In the genomic region with DNA sequence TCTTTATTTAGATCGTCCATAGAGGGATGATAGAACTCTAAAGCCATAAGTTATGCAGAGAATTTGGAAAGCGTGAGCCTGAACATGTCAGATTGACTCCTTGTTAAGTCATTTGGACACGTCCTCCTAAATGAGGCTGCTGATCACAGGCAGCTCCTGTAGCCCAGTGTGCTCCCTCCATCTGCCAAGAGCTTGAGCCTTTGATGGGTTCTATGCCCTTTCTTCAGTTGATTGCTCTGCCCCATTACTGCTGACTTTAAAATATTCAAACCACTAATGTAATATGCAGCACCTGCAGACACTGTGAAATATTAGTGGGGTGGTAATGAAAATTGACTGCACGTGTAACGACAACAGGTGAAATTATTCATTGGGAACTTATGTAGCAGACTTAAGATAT, we compare ENCODE assay signal across 22 mouse cellular contexts.
A peak's percentile ranks its signal among the peaks of the same experiment; 100 is the strongest.
DNase-seq lines count a peak whose midpoint lies in the region; ATAC-seq lines count a peak whose summit lies in the region.
"Had no signal": no experiment of that assay in that cellular context is flagged by ENCODE, and none has a peak within 500 bp of the region (broad histone marks: within the 10 kb centered on the region; RNA-seq: fewer than 3 reads in every experiment).

No protein-coding gene starts in this region.

- peak; percentile 5 to 22 for DNase-seq in cerebellum, postnatal 10 days
- no peak for DNase-seq in cerebellum, adult 11-12 months
- no peak for DNase-seq in midbrain, embryonic 11.5 days (ENCODE audit: low spot score, missing footprints)
- DNase-seq in midbrain, embryonic 14.5 days = no peak
- no peak for DNase-seq in heart, adult 18-20 months
- DNase-seq in heart, postnatal 4 days = no peak
- DNase-seq: adrenal gland, adult 8-10 months; B cell, adult 2 months; cerebellum, adult 18-20 months; cerebellum, adult 9-11 months; gastrocnemius, adult 2 months; gastrocnemius, postnatal 25 days; heart, postnatal 36 days had no signal

- H3K9me3 ChIP-seq in midbrain, embryonic 12.5 days = no peaks in the 10 kb centered on the region
- H3K9me3 ChIP-seq in midbrain, embryonic 11.5 days (ENCODE audit: control insufficient read depth, low read length) = no peaks in the 10 kb centered on the region
- no peaks in the 10 kb centered on the region for H3K9me3 ChIP-seq in midbrain, embryonic 14.5 days (ENCODE audit: control insufficient read depth, low read length)
- H3K9me3 ChIP-seq: embryonic facial prominence, embryonic 15.5 days; forebrain, embryonic 10.5 days; G1E; heart, embryonic 13.5 days had no signal

- H3K4me2 ChIP-seq in midbrain, embryonic 12.5 days (replicated peaks) = no peak overlapping the region
- H3K4me2 ChIP-seq in midbrain, embryonic 11.5 days = no peak overlapping the region
- no peak overlapping the region for H3K4me2 ChIP-seq in midbrain, embryonic 14.5 days (ENCODE audit: low read length)
- H3K4me2 ChIP-seq: embryonic facial prominence, embryonic 15.5 days; heart, embryonic 13.5 days; hindbrain, embryonic 14.5 days had no signal

- no peaks in the 10 kb centered on the region for H3K27me3 ChIP-seq in midbrain, embryonic 12.5 days
- H3K27me3 ChIP-seq in midbrain, embryonic 11.5 days (ENCODE audit: control insufficient read depth, insufficient read depth, low read length) = no peaks in the 10 kb centered on the region
- no peaks in the 10 kb centered on the region for H3K27me3 ChIP-seq in midbrain, embryonic 14.5 days (ENCODE audit: control insufficient read depth, insufficient read depth, low read length)
- H3K27me3 ChIP-seq: embryonic facial prominence, embryonic 15.5 days; heart, embryonic 13.5 days had no signal

- no peak overlapping the region for H3K27ac ChIP-seq in midbrain, embryonic 12.5 days (replicated peaks)
- no peak overlapping the region for H3K27ac ChIP-seq in midbrain, embryonic 11.5 days (ENCODE audit: low read depth, low read length)
- H3K27ac ChIP-seq in midbrain, embryonic 14.5 days (replicated peaks; ENCODE audit: low read depth, low read length) = no peak overlapping the region
- H3K27ac ChIP-seq: embryonic facial prominence, embryonic 15.5 days; forebrain, embryonic 10.5 days; gastrocnemius, adult 2 months; heart, embryonic 13.5 days; hindbrain, embryonic 14.5 days had no signal

- H3K9ac ChIP-seq in midbrain, embryonic 12.5 days (replicated peaks) = no peak overlapping the region
- H3K9ac ChIP-seq in midbrain, embryonic 11.5 days (ENCODE audit: low read length) = no peak overlapping the region
- H3K9ac ChIP-seq in midbrain, embryonic 14.5 days (replicated peaks; ENCODE audit: low read length) = no peak overlapping the region
- H3K9ac ChIP-seq: embryonic facial prominence, embryonic 15.5 days; heart, embryonic 13.5 days; hindbrain, embryonic 14.5 days had no signal

- 86% methylated on average over 5 of the region's 5 CpGs for WGBS in midbrain, embryonic 12.5 days
- 84% methylated on average over 5 of the region's 5 CpGs for WGBS in midbrain, embryonic 11.5 days
- WGBS in midbrain, embryonic 14.5 days = 76% methylated on average over 5 of the region's 5 CpGs

- H3K4me3 ChIP-seq in midbrain, embryonic 12.5 days = no peak overlapping the region
- H3K4me3 ChIP-seq in midbrain, embryonic 11.5 days (ENCODE audit: low read depth, low read length) = no peak overlapping the region
- no peak overlapping the region for H3K4me3 ChIP-seq in midbrain, embryonic 14.5 days (replicated peaks; ENCODE audit: low read depth, low read length)
- H3K4me3 ChIP-seq: embryonic facial prominence, embryonic 15.5 days; erythroblast, embryonic 14.5 days; forebrain, embryonic 10.5 days; gastrocnemius, adult 2 months; heart, embryonic 13.5 days had no signal

- H3K36me3 ChIP-seq in midbrain, embryonic 12.5 days = no peaks in the 10 kb centered on the region
- H3K36me3 ChIP-seq in midbrain, embryonic 11.5 days (ENCODE audit: control insufficient read depth, insufficient read depth, low read length) = no peaks in the 10 kb centered on the region
- no peaks in the 10 kb centered on the region for H3K36me3 ChIP-seq in midbrain, embryonic 14.5 days (ENCODE audit: control insufficient read depth, insufficient read depth, low read length)
- H3K36me3 ChIP-seq: embryonic facial prominence, embryonic 15.5 days; forebrain, embryonic 10.5 days; G1E; heart, embryonic 13.5 days had no signal

- ATAC-seq in midbrain, embryonic 12.5 days (ENCODE audit: low FRiP score, low read depth) = 0 out of 2 replicates have a peak, but pooled peaks have one; percentile 38
- no peak for ATAC-seq in midbrain, embryonic 11.5 days (ENCODE audit: low FRiP score)
- peak; percentile 40; the same call in 1 of the 2 replicates for ATAC-seq in midbrain, embryonic 14.5 days (ENCODE audit: low FRiP score, low TSS enrichment)
- ATAC-seq: CD4-positive, CD25-positive, alpha-beta regulatory T cell, adult 4 months; forebrain, embryonic 14.5 days had no signal

- no peaks in the 10 kb centered on the region for H3K4me1 ChIP-seq in midbrain, embryonic 12.5 days
- no peaks in the 10 kb centered on the region for H3K4me1 ChIP-seq in midbrain, embryonic 11.5 days (ENCODE audit: control insufficient read depth, insufficient read depth, low read length)
- no peaks in the 10 kb centered on the region for H3K4me1 ChIP-seq in midbrain, embryonic 14.5 days (ENCODE audit: control insufficient read depth, insufficient read depth, low read length)
- H3K4me1 ChIP-seq: embryonic facial prominence, embryonic 15.5 days; forebrain, embryonic 10.5 days; heart, embryonic 13.5 days had no signal

Comparison
In these comparisons a context has a peak if more than half of its experiments do, and no peak if none do; other contexts are left out.
1. DNase-seq: peak in cerebellum, postnatal 10 days (2 of 2); none in cerebellum, adult 11-12 months (single experiment), midbrain, embryonic 11.5 days (single experiment), midbrain, embryonic 14.5 days (single experiment), heart, adult 18-20 months (0 of 2) and heart, postnatal 4 days (single experiment).